Mouse (Mus musculus) cerebellum, postnatal 36 days (tissue): ENCODE results near the gene Tnfrsf25.

Experiments
- DNase-seq, 2 experiments: peaks; one replicate each; pipeline ENCODE4 v3.0.0; 2021 to 2022; ENCODE audit warnings: mixed read lengths in 2 of 2

The Tnfrsf25 gene

GRCm38 (mm10) chr4:152146033-152146827 lies 30.5 kb downstream of the Tnfrsf25 start:
- DNase-seq, result no peak

GRCm38 (mm10) chr4:152150546-152150945 lies 34.8 kb downstream of the Tnfrsf25 start:
- DNase-seq, result no peak

GRCm38 (mm10) chr4:152151451-152151965 lies 35.8 kb downstream of the Tnfrsf25 start:
- DNase-seq, result no peak

GRCm38 (mm10) chr4:152151966-152152544 lies 36.3 kb downstream of the Tnfrsf25 start, which contains the start of gene Espn:
TSS of gene Espn (minus strand) at chr4:152152371.
- DNase-seq, result no peak

GRCm38 (mm10) chr4:152153771-152154177 lies 38.0 kb downstream of the Tnfrsf25 start:
- DNase-seq, result peak; percentile 68 to 72

- DNase-seq, result no peak
Observed at GRCm38 (mm10) chr4:152155019-152155418, 39.3 kb downstream of the Tnfrsf25 start.

- peak; percentile 45 to 54 for DNase-seq
Observed at GRCm38 (mm10) chr4:152157779-152158584, 42.2 kb downstream of the Tnfrsf25 start.

GRCm38 (mm10) chr4:152158585-152159284 lies 43.0 kb downstream of the Tnfrsf25 start, which contains the start of gene Hes2:
TSS of gene Hes2 (plus strand) at chr4:152158867.
- no peak for DNase-seq

- no peak for DNase-seq
Observed at GRCm38 (mm10) chr4:152159285-152159678, 43.5 kb downstream of the Tnfrsf25 start.

GRCm38 (mm10) chr4:152160748-152161147 lies 45.0 kb downstream of the Tnfrsf25 start:
- DNase-seq, result no peak

- DNase-seq, result no peak
Observed at GRCm38 (mm10) chr4:152161601-152162000, 45.9 kb downstream of the Tnfrsf25 start.

GRCm38 (mm10) chr4:152162748-152163147 lies 47.0 kb downstream of the Tnfrsf25 start:
- no peak for DNase-seq

- DNase-seq, result peak; percentile 72 to 75
Observed at GRCm38 (mm10) chr4:152165036-152165931, 49.5 kb downstream of the Tnfrsf25 start.

GRCm38 (mm10) chr4:152168052-152168451 lies 52.3 kb downstream of the Tnfrsf25 start:
- no peak for DNase-seq

GRCm38 (mm10) chr4:152169103-152169502 lies 53.4 kb downstream of the Tnfrsf25 start:
- no peak for DNase-seq
